Mouse (Mus musculus): ENCODE results near the gene Ccz1.

Gene Ccz1

DNA sequence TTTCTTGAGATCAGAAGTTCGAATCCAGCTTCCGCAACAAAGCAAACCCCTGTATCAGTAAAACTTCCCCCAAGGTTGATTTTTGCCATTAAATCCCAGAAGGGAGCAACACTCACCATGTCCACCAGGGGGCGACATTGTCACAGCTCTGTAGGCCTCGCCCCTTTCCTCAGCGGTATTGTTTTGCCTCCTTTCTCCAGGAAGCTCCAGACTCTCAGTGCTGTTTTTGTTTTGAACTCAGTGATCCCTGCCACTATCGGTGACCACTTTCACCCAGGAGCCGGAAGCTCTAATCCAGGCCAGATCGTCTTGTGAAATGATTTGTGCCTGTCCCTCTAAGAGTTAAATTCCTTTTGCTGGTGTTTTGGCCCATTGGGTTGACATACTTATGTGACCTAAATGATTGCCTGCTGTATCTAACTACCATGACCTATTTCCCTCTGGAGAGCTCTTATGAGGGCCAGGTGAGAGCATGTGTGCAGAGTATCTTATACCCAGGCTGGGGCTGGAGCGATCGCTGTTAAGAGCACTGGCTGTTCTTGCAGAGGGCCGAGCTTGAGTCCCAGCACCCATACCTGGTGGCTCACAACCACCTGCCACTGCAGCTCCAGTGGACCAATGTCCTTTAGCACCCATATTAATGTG, 26.2 kb upstream of the Ccz1 start:
- no peaks in the 10 kb centered on the region for H3K36me3 ChIP-seq (ENCODE audit: insufficient read depth, low read length)
- H3K4me1 ChIP-seq (replicated peaks; ENCODE audit: low read depth, low read length), result peaks cover 38% of the 10 kb centered on the region
- TF ChIP-seq NANOG (IDR thresholded peaks at IDR 0.05; ENCODE audit: borderline replicate concordance, low read length) (no peak), POU5F1 (IDR thresholded peaks at IDR 0.05; ENCODE audit: borderline replicate concordance, low read length) (no peak), CTCF (conservative IDR thresholded peaks at IDR 0.05; ENCODE audit: low read length) (peak; percentile 98)
- 0 out of 2 replicates have a peak, but pooled peaks cover 4% of the 10 kb centered on the region for H3K27me3 ChIP-seq (ENCODE audit: insufficient read depth, low read length)
- H3K9me3 ChIP-seq (ENCODE audit: low read length), result no peaks in the 10 kb centered on the region
- no peak overlapping the region for H3K4me3 ChIP-seq (replicated peaks; ENCODE audit: low read length)

GRCm38 (mm10) chr5:144039886-144040285, 25.2 kb upstream of the Ccz1 start:
- peaks cover 44% of the 10 kb centered on the region for H3K4me1 ChIP-seq (replicated peaks; ENCODE audit: low read depth, low read length)
- no peak overlapping the region for H3K4me3 ChIP-seq (replicated peaks; ENCODE audit: low read length)
- 0 out of 2 replicates have a peak, but pooled peaks cover 4% of the 10 kb centered on the region for H3K27me3 ChIP-seq (ENCODE audit: insufficient read depth, low read length)
- no peaks in the 10 kb centered on the region for H3K36me3 ChIP-seq (ENCODE audit: insufficient read depth, low read length)
- H3K9me3 ChIP-seq (ENCODE audit: low read length), result no peaks in the 10 kb centered on the region
- no peak for TF ChIP-seq NANOG (IDR thresholded peaks at IDR 0.05; ENCODE audit: borderline replicate concordance, low read length)
- no peak for TF ChIP-seq CTCF (conservative IDR thresholded peaks at IDR 0.05; ENCODE audit: low read length)

DNA sequence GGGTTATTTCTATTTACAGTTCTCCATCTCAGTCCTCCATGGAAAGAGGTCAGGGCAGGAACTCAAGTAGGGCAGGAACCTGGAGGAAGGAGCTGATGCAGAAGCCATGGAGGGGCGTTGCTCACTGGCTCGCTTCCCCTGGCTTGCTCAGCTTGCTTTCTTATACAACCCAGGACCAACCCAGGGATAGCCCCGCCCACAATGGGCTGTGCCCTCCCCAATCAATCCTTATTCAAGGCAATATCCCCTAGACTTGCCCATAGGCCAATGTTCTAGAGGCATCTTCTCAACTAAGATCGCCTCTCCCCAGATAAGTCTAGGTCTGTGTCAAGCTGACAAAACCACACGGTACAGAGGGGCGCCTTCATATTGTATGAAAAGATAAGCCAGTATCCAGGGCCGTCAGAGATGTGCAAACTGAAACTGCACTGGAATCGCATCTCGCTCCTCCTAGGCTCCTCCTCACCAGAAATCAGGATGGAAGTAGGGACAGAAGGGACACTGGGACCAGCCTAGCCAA, 24.5 kb upstream of the Ccz1 start:
- no peaks in the 10 kb centered on the region for H3K9me3 ChIP-seq (ENCODE audit: low read length)
- H3K4me3 ChIP-seq (replicated peaks; ENCODE audit: low read length), result no peak overlapping the region
- no peaks in the 10 kb centered on the region for H3K36me3 ChIP-seq (ENCODE audit: insufficient read depth, low read length)
- TF ChIP-seq NANOG (IDR thresholded peaks at IDR 0.05; ENCODE audit: borderline replicate concordance, low read length) (no peak), CTCF (conservative IDR thresholded peaks at IDR 0.05; ENCODE audit: low read length) (no peak), POU5F1 (IDR thresholded peaks at IDR 0.05; ENCODE audit: borderline replicate concordance, low read length) (no peak)
- H3K4me1 ChIP-seq (replicated peaks; ENCODE audit: low read depth, low read length), result peaks cover 47% of the 10 kb centered on the region
- 0 out of 2 replicates have a peak, but pooled peaks cover 4% of the 10 kb centered on the region for H3K27me3 ChIP-seq (ENCODE audit: insufficient read depth, low read length)

GRCm38 (mm10) chr5:144036952-144037351, 22.3 kb upstream of the Ccz1 start:
- Histone ChIP-seq H3K4me3 (replicated peaks; ENCODE audit: low read length) (peak overlapping the region; percentile 56), H3K27me3 (ENCODE audit: insufficient read depth, low read length) (0 out of 2 replicates have a peak, but pooled peaks cover 4% of the 10 kb centered on the region), H3K9me3 (ENCODE audit: low read length) (no peaks in the 10 kb centered on the region), H3K36me3 (ENCODE audit: insufficient read depth, low read length) (no peaks in the 10 kb centered on the region), H3K4me1 (replicated peaks; ENCODE audit: low read depth, low read length) (peaks cover 47% of the 10 kb centered on the region)
- TF ChIP-seq CTCF (conservative IDR thresholded peaks at IDR 0.05; ENCODE audit: low read length), result no peak
- no peak for TF ChIP-seq POU5F1 (IDR thresholded peaks at IDR 0.05; ENCODE audit: borderline replicate concordance, low read length)
- TF ChIP-seq NANOG (IDR thresholded peaks at IDR 0.05; ENCODE audit: borderline replicate concordance, low read length), result no peak

DNA sequence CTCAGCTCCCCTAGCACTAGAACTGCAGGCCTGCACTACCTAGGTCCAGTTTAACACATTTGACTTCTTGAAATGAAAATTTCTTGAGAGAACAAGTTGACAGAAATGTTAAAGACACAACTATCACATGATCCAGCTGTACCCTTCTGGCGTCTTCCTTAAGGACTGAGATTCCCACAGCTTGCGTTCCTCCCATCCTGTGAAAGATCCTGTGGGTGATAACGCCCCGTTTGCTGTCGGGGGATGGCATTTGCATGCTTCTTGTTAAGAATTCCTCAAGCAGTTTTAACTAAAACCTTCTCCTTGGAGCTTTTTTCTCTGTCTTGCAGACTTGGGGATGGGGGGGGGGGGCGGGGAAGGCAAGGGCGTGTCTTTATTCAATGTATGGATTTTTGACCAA, 19.9 kb upstream of the Ccz1 start:
- peaks cover 35% of the 10 kb centered on the region for H3K4me1 ChIP-seq (replicated peaks; ENCODE audit: low read depth, low read length)
- H3K27me3 ChIP-seq (ENCODE audit: insufficient read depth, low read length), result 0 out of 2 replicates have a peak, but pooled peaks cover 4% of the 10 kb centered on the region
- H3K9me3 ChIP-seq (ENCODE audit: low read length), result no peaks in the 10 kb centered on the region
- TF ChIP-seq NANOG (IDR thresholded peaks at IDR 0.05; ENCODE audit: borderline replicate concordance, low read length), result no peak
- no peak for TF ChIP-seq POU5F1 (IDR thresholded peaks at IDR 0.05; ENCODE audit: borderline replicate concordance, low read length)
- TF ChIP-seq CTCF (conservative IDR thresholded peaks at IDR 0.05; ENCODE audit: low read length), result no peak
- H3K36me3 ChIP-seq (ENCODE audit: insufficient read depth, low read length), result no peaks in the 10 kb centered on the region
- no peak overlapping the region for H3K4me3 ChIP-seq (replicated peaks; ENCODE audit: low read length)

- H3K9me3 ChIP-seq (ENCODE audit: low read length), result no peaks in the 10 kb centered on the region
- H3K4me3 ChIP-seq (replicated peaks; ENCODE audit: low read length), result no peak overlapping the region
- peaks cover 23% of the 10 kb centered on the region for H3K4me1 ChIP-seq (replicated peaks; ENCODE audit: low read depth, low read length)
- 0 out of 2 replicates have a peak, but pooled peaks cover 4% of the 10 kb centered on the region for H3K27me3 ChIP-seq (ENCODE audit: insufficient read depth, low read length)
- no peaks in the 10 kb centered on the region for H3K36me3 ChIP-seq (ENCODE audit: insufficient read depth, low read length)
- TF ChIP-seq CTCF (conservative IDR thresholded peaks at IDR 0.05; ENCODE audit: low read length) (no peak), NANOG (IDR thresholded peaks at IDR 0.05; ENCODE audit: borderline replicate concordance, low read length) (no peak), POU5F1 (IDR thresholded peaks at IDR 0.05; ENCODE audit: borderline replicate concordance, low read length) (no peak)
Measured at GRCm38 (mm10) chr5:144032491-144032890, 17.8 kb upstream of the Ccz1 start.

DNA sequence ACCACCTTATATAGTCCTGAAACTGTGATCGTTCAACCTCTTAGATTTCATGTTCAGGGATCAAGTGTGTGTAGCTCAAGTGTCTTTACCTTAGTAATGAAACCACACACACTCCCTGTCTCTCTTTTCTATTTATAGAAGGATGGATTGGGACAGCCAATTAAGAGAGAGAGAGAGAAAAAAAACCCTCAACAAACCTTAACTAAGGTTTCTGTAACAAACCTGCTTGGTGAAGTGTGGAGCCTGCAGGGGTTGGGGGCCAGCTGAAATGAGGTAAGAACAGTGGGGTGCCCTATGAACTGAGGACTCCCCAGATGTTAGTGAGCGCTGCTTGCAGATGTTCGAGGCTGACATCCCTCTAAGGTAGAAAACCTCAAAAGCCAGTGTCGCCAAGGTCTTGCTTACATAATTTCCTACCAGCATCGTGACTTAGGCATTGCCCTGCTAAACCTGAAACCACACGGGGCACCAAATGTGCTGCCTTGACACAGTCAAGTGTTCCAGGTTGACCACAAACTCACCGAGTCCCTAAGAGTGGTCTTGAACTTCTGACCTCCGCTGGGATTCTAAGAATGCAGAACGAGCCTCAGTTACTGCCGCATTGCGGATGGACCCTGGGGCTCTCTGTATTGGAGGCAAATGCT, 12.1 kb upstream of the Ccz1 start, which contains the start of gene Ocm:
Gene Ocm, minus strand, starts transcription at position 51 of the 644 bp plus-strand sequence.
- Histone ChIP-seq H3K36me3 (ENCODE audit: insufficient read depth, low read length) (no peaks in the 10 kb centered on the region), H3K4me3 (replicated peaks; ENCODE audit: low read length) (no peak within 1 kb of the TSS), H3K27me3 (ENCODE audit: insufficient read depth, low read length) (no peaks in the 10 kb centered on the region), H3K4me1 (replicated peaks; ENCODE audit: low read depth, low read length) (no peaks in the 10 kb centered on the region), H3K9me3 (ENCODE audit: low read length) (no peaks in the 10 kb centered on the region)
- TF ChIP-seq POU5F1 (IDR thresholded peaks at IDR 0.05; ENCODE audit: borderline replicate concordance, low read length), result no peak
- no peak for TF ChIP-seq NANOG (IDR thresholded peaks at IDR 0.05; ENCODE audit: borderline replicate concordance, low read length)
- no peak for TF ChIP-seq CTCF (conservative IDR thresholded peaks at IDR 0.05; ENCODE audit: low read length)

GRCm38 (mm10) chr5:144015845-144016244, 1.2 kb upstream of the Ccz1 start:
- H3K4me3 ChIP-seq (replicated peaks; ENCODE audit: low read length), result no peak overlapping the region
- H3K4me1 ChIP-seq (replicated peaks; ENCODE audit: low read depth, low read length), result peaks cover 8% of the 10 kb centered on the region
- H3K9me3 ChIP-seq (ENCODE audit: low read length), result no peaks in the 10 kb centered on the region
- peaks cover 19% of the 10 kb centered on the region for H3K36me3 ChIP-seq (ENCODE audit: insufficient read depth, low read length)
- TF ChIP-seq POU5F1 (IDR thresholded peaks at IDR 0.05; ENCODE audit: borderline replicate concordance, low read length), result no peak
- no peak for TF ChIP-seq NANOG (IDR thresholded peaks at IDR 0.05; ENCODE audit: borderline replicate concordance, low read length)
- no peak for TF ChIP-seq CTCF (conservative IDR thresholded peaks at IDR 0.05; ENCODE audit: low read length)
- no peaks in the 10 kb centered on the region for H3K27me3 ChIP-seq (ENCODE audit: insufficient read depth, low read length)
